Mouse (Mus musculus) gastrocnemius, adult 2 months (tissue): ENCODE data around the gene Gmeb2. TPM values are rescaled to one million over a fixed set of nuclear protein-coding genes. Genes with fewer than 3 reads are reported as not detected.

Source experiments
- DNase-seq: peaks from one replicate; pipeline ENCODE4 v3.0.0; 2022
- H3K27ac ChIP-seq: fragments of 200-600 bp; 2 replicates; pipeline ENCODE4 v1.8.1; 2022; ENCODE audit warnings: mild to moderate bottlenecking
- H3K4me3 ChIP-seq: fragments of 200-600 bp; 2 replicates; pipeline ENCODE4 v1.8.1; 2022; ENCODE audit warnings: mild to moderate bottlenecking, moderate library complexity
- CTCF ChIP-seq: fragments of 200-600 bp; IDR thresholded peaks from 2 replicates; pipeline ENCODE4 v1.8.1; 2022; ENCODE audit warnings: antibody characterized with exemption, mild to moderate bottlenecking, moderate library complexity
- intact Hi-C: fragments of 180-260 bp; cut with DNase I; formaldehyde crosslinking; loops from one replicate; pipeline ENCODE4 v1.15.1; 2025
- total RNA-seq, 2 experiments: library from RNA; stranded (reverse); gene quantifications; 2 replicates each; pipeline ENCODE4 v1.2.3; 2021

Gmeb2 gene
- total RNA-seq, 2 experiments from 2014 or later, result 7.3 to 12.0 TPM

- intact Hi-C loops, result no loop called here
- no peak for TF ChIP-seq CTCF
- peak within 1 kb of the TSS; percentile 65 for H3K27ac ChIP-seq
- DNase-seq, result peak; percentile 41
- peak within 1 kb of the TSS; percentile 69 for H3K4me3 ChIP-seq
These were observed 74.8 kb downstream of the Gmeb2 start, which contains the start of gene Srms for GRCm38 (mm10) chr2:181213021-181213445. TSS of gene Srms (minus strand) at chr2:181213185.

GRCm38 (mm10) chr2:181212389-181213020 is 75.3 kb downstream of the Gmeb2 start:
- H3K27ac ChIP-seq, result peak overlapping the region; percentile 65
- intact Hi-C loops, result no loop called here
- TF ChIP-seq CTCF, result no peak
- DNase-seq, result no peak
- H3K4me3 ChIP-seq, result peak overlapping the region; percentile 69

- DNase-seq, result no peak
- no peak overlapping the region for H3K27ac ChIP-seq
- intact Hi-C loops, result no loop called here
- H3K4me3 ChIP-seq, result no peak overlapping the region
- TF ChIP-seq CTCF, result no peak
These were observed 81.7 kb downstream of the Gmeb2 start for GRCm38 (mm10) chr2:181206118-181206517.

GRCm38 (mm10) chr2:181205678-181206077 is 82.2 kb downstream of the Gmeb2 start:
- intact Hi-C loops, result no loop called here
- no peak for TF ChIP-seq CTCF
- no peak overlapping the region for H3K27ac ChIP-seq
- no peak for DNase-seq
- no peak overlapping the region for H3K4me3 ChIP-seq

GRCm38 (mm10) chr2:181202886-181203285 is 84.9 kb downstream of the Gmeb2 start:
- Histone ChIP-seq H3K4me3 (no peak overlapping the region), H3K27ac (no peak overlapping the region)
- TF ChIP-seq CTCF, result no peak
- DNase-seq, result no peak
- intact Hi-C loops, result no loop called here

GRCm38 (mm10) chr2:181202422-181202821 is 85.4 kb downstream of the Gmeb2 start, which contains the start of gene Ptk6:
TSS of gene Ptk6 (minus strand) at chr2:181202789.
- no peak within 1 kb of the TSS for H3K4me3 ChIP-seq
- no peak for TF ChIP-seq CTCF
- H3K27ac ChIP-seq, result no peak within 1 kb of the TSS
- DNase-seq, result no peak
- intact Hi-C loops, result no loop called here

GRCm38 (mm10) chr2:181201606-181202005 is 86.2 kb downstream of the Gmeb2 start:
- Histone ChIP-seq H3K27ac (no peak overlapping the region), H3K4me3 (no peak overlapping the region)
- DNase-seq, result no peak
- no peak for TF ChIP-seq CTCF
- intact Hi-C loops, result no loop called here

Other genes starting within 250 kb of the Gmeb2 start
- gene Chrna4, start 244.5 kb downstream of the Gmeb2 start, total RNA-seq, result not detected
- gene Kcnq2, start 152.7 kb downstream of the Gmeb2 start, total RNA-seq, result not detected
- gene Eef1a2, start 131.0 kb downstream of the Gmeb2 start, total RNA-seq, result 1,000 to 10,000 TPM; 2,005 to 2,177 TPM
- gene Ppdpf, start 100.8 kb downstream of the Gmeb2 start, total RNA-seq, result 10 to 100 TPM; 39.1 to 46.2 TPM
- gene Ptk6, start 85.2 kb downstream of the Gmeb2 start, total RNA-seq, result not detected
- under 1 TPM; 0.17 to 0.28 TPM for gene Srms, start 74.8 kb downstream of the Gmeb2 start, total RNA-seq
- not detected for gene Fndc11, start 68.0 kb downstream of the Gmeb2 start, total RNA-seq
- 1 to 10 TPM; 2.8 to 4.9 TPM for gene Helz2, start 46.0 kb downstream of the Gmeb2 start, total RNA-seq
- not detected for gene Stmn3, start 26.5 kb upstream of the Gmeb2 start, total RNA-seq
- gene Rtel1, start 31.7 kb upstream of the Gmeb2 start, total RNA-seq, result 10 to 100 TPM; 12.0 to 13.0 TPM
- gene Zgpat, start 76.9 kb upstream of the Gmeb2 start, total RNA-seq, result 10 to 100 TPM; 13.7 to 14.8 TPM
- gene Arfrp1, start 77.4 kb upstream of the Gmeb2 start, total RNA-seq, result 10 to 100 TPM; 23.6 to 30.8 TPM
- 1 to 10 TPM; 5.8 to 6.2 TPM for gene Lime1, start 92.0 kb upstream of the Gmeb2 start, total RNA-seq
- gene Zbtb46, start 171.4 kb upstream of the Gmeb2 start, total RNA-seq, result 1 to 10 TPM; 4.9 to 6.7 TPM
- gene Abhd16b, start 205.2 kb upstream of the Gmeb2 start, total RNA-seq, result not detected
- 10 to 100 TPM; 47.0 to 52.5 TPM for gene Tpd52l2, start 209.1 kb upstream of the Gmeb2 start, total RNA-seq
- 10 to 100 TPM; 43.7 to 46.6 TPM for gene Dnajc5, start 232.4 kb upstream of the Gmeb2 start, total RNA-seq